Mouse (Mus musculus): ENCODE measurements around the gene Marcksl1.

DNA sequence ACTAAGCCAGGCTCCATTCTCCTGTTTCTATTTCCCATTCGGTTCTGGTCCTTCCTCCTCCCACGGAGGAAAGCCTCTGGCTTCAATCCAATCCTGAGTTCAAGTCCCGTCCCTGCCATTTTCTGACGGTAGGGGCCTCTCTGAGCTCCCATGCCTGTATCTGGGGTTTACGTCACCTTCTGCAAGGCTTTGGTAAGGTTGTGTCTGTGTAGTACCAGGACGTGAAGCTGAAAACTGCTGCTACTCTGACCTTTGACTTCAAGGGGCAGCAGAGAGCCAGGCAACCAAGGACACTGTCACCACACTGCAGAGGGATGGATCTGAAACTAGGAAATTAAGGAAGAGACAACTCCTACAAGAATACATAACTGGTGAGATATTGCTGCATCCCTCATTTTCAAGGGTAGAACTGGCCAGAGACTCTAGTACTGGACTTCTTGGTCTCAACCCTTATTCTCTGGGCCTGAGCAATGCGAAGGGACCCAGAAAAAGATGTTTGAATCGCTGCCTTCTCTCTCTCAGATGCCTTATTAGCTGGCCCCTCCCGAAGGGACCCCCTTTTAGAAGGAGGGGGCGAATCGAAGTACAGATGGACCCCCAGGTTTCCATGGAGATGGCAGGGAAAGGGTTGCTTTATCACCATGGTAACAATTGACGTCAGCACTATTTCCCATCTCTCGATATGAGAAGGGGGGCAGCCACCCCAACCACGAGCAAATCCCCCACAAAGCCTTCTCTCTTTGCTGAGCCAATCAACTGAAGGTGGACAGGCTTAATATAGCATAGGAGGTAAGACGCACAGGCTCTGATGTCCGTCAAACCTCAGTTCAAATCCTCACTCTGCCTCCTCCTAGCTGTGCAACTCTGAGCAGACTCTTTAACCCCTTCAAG lies 17.5 kb upstream of the Marcksl1 start:
- TF ChIP-seq FLI1 (IDR thresholded peaks at IDR 0.05; ENCODE audit: low read length) (no peak), GATA1 (IDR thresholded peaks at IDR 0.05; ENCODE audit: borderline replicate concordance, low read length) (no peak)

Data from megakaryocyte, embryonic 14.5 days (primary cell).